Mouse (Mus musculus) CD8-positive naive resting alpha-beta T cell, adult 57 days (primary cell): Measurements from ENCODE around the gene Mepe. TPM values are rescaled to one million over a fixed set of nuclear protein-coding genes. Genes with fewer than 3 reads are reported as not detected.

Experiments used
- total RNA-seq: library from RNA; stranded (reverse); gene quantifications from one replicate; pipeline ENCODE4 v1.2.4, GENCODE M21; 2023

Gene Mepe
- total RNA-seq, result not detected

GRCm38 (mm10) chr5:104325029-104325428, at the start of gene Mepe:
Gene Mepe, plus strand, starts transcription at chr5:104325329.

GRCm38 (mm10) chr5:104298994-104299393, 26.1 kb upstream of the Mepe start, which contains the start of gene Ibsp:
Gene Ibsp, plus strand, starts transcription at chr5:104299171.

Other genes with a start within 250 kb of the Mepe start
- not detected for gene Gm17660, start 247.7 kb upstream of the Mepe start, total RNA-seq
- gene Sparcl1, start 211.6 kb upstream of the Mepe start, total RNA-seq, result not detected
- not detected for gene Dspp, start 154.6 kb upstream of the Mepe start, total RNA-seq
- not detected for gene Dmp1, start 122.7 kb upstream of the Mepe start, total RNA-seq
- gene Ibsp, start 26.2 kb upstream of the Mepe start, total RNA-seq, result not detected
- not detected for gene Spp1, start 109.8 kb downstream of the Mepe start, total RNA-seq
- gene Pkd2, start 134.1 kb downstream of the Mepe start, total RNA-seq, result 0.21 TPM
- gene BC005561, start 183.0 kb downstream of the Mepe start, total RNA-seq, result 14.9 TPM